ENCODE assay signal across 26 mouse cellular contexts in genomic region chr16:90395996-90396556, GRCm38 (mm10). TPM values are rescaled to one million over a fixed set of nuclear protein-coding genes. Genes with fewer than 3 reads are reported as not detected.
DNase-seq lines count a peak whose midpoint lies in the region; ATAC-seq and TF ChIP-seq lines count a peak whose summit lies in the region.
"Had no signal": no experiment of that assay in that cellular context is flagged by ENCODE, and none has a peak within 500 bp of the region (broad histone marks: within the 10 kb centered on the region; RNA-seq: fewer than 3 reads in every experiment).

No protein-coding gene starts in this region.

- 0 out of 2 replicates have a peak overlapping the region, but pooled peaks have one; percentile 12 for H3K27ac ChIP-seq in hindbrain, embryonic 10.5 days
- no peak overlapping the region for H3K27ac ChIP-seq in hindbrain, embryonic 11.5 days (ENCODE audit: low read depth, low read length)
- H3K27ac ChIP-seq in kidney, postnatal 0 days = peak overlapping the region; percentile 50
- H3K27ac ChIP-seq in kidney, embryonic 14.5 days (ENCODE audit: low read depth, low read length) = no peak overlapping the region
- 0 out of 2 replicates have a peak overlapping the region, but pooled peaks have one; percentile 28 for H3K27ac ChIP-seq in embryonic facial prominence, embryonic 13.5 days
- no peak overlapping the region for H3K27ac ChIP-seq in cerebellum, adult 2 months (ENCODE audit: insufficient read depth, low read length)
- H3K27ac ChIP-seq: forebrain, embryonic 15.5 days; hindbrain, embryonic 14.5 days; intestine, embryonic 15.5 days; limb, embryonic 12.5 days; liver, embryonic 13.5 days; midbrain, embryonic 10.5 days; stomach, embryonic 15.5 days had no signal

- peaks cover 6% of the 10 kb centered on the region for H3K9me3 ChIP-seq in hindbrain, embryonic 10.5 days
- no peaks in the 10 kb centered on the region; the same call in 1 of the 2 replicates for H3K9me3 ChIP-seq in hindbrain, embryonic 11.5 days (ENCODE audit: control insufficient read depth, low read length)
- no peaks in the 10 kb centered on the region for H3K9me3 ChIP-seq in kidney, postnatal 0 days (replicated peaks; ENCODE audit: low read length)
- no peaks in the 10 kb centered on the region for H3K9me3 ChIP-seq in kidney, embryonic 14.5 days (ENCODE audit: control insufficient read depth, low read length)
- H3K9me3 ChIP-seq in embryonic facial prominence, embryonic 13.5 days = no peaks in the 10 kb centered on the region
- H3K9me3 ChIP-seq: forebrain, embryonic 15.5 days; heart, embryonic 12.5 days; intestine, embryonic 15.5 days; liver, embryonic 13.5 days; stomach, embryonic 15.5 days had no signal

- H3K36me3 ChIP-seq in hindbrain, embryonic 10.5 days = peaks cover 67% of the 10 kb centered on the region
- H3K36me3 ChIP-seq in hindbrain, embryonic 11.5 days (ENCODE audit: control insufficient read depth, insufficient read depth, low read length) = 0 out of 2 replicates have a peak, but pooled peaks cover 5% of the 10 kb centered on the region
- 0 out of 2 replicates have a peak, but pooled peaks cover 8% of the 10 kb centered on the region for H3K36me3 ChIP-seq in kidney, postnatal 0 days (ENCODE audit: insufficient read depth, low read length)
- peaks cover 18% of the 10 kb centered on the region for H3K36me3 ChIP-seq in kidney, embryonic 14.5 days (ENCODE audit: control insufficient read depth, insufficient read depth, low read length)
- H3K36me3 ChIP-seq in embryonic facial prominence, embryonic 13.5 days = peaks cover 28% of the 10 kb centered on the region
- H3K36me3 ChIP-seq: G1E had no signal

- H3K27me3 ChIP-seq in hindbrain, embryonic 10.5 days (ENCODE audit: insufficient read depth, poor library complexity, severe bottlenecking) = no peaks in the 10 kb centered on the region
- H3K27me3 ChIP-seq in hindbrain, embryonic 11.5 days (ENCODE audit: control insufficient read depth, insufficient read depth, low read length) = no peaks in the 10 kb centered on the region
- H3K27me3 ChIP-seq in kidney, postnatal 0 days (ENCODE audit: insufficient read depth, low read length) = no peaks in the 10 kb centered on the region
- no peaks in the 10 kb centered on the region for H3K27me3 ChIP-seq in kidney, embryonic 14.5 days (ENCODE audit: control insufficient read depth, insufficient read depth, low read length)
- H3K27me3 ChIP-seq in embryonic facial prominence, embryonic 13.5 days = no peaks in the 10 kb centered on the region
- no peaks in the 10 kb centered on the region; the same call in 1 of the 2 replicates for H3K27me3 ChIP-seq in cerebellum, adult 2 months (ENCODE audit: control insufficient read depth, insufficient read depth, low read length)
- H3K27me3 ChIP-seq: forebrain, embryonic 15.5 days; heart, embryonic 12.5 days; intestine, embryonic 15.5 days; limb, embryonic 12.5 days; liver, embryonic 13.5 days; Patski; stomach, embryonic 15.5 days had no signal

- H3K4me3 ChIP-seq in hindbrain, embryonic 10.5 days = no peak overlapping the region
- no peak overlapping the region for H3K4me3 ChIP-seq in hindbrain, embryonic 11.5 days (ENCODE audit: low read depth, low read length)
- H3K4me3 ChIP-seq in kidney, postnatal 0 days (replicated peaks; ENCODE audit: low read depth, low read length) = no peak overlapping the region
- H3K4me3 ChIP-seq in kidney, embryonic 14.5 days (ENCODE audit: low read length) = no peak overlapping the region
- H3K4me3 ChIP-seq in embryonic facial prominence, embryonic 13.5 days = no peak overlapping the region
- H3K4me3 ChIP-seq in cerebellum, adult 2 months (replicated peaks; ENCODE audit: insufficient read depth, low read depth, low read length) = no peak overlapping the region
- H3K4me3 ChIP-seq: forebrain, embryonic 15.5 days; heart, embryonic 12.5 days; intestine, embryonic 15.5 days; limb, embryonic 12.5 days; liver, embryonic 13.5 days; midbrain, embryonic 10.5 days; stomach, embryonic 15.5 days had no signal

- DNase-seq in hindbrain, embryonic 10.5 days (ENCODE audit: low spot score) = no peak
- no peak for DNase-seq in hindbrain, embryonic 11.5 days (ENCODE audit: low spot score)
- DNase-seq in kidney, postnatal 0 days (ENCODE audit: low spot score) = no peak
- peak; percentile 31 for DNase-seq in 416B (ENCODE audit: low read depth)
- no peak for DNase-seq in cerebellum, adult 2 months
- no peak for DNase-seq in cerebellum, adult 18-20 months
- DNase-seq: cerebellum, adult 11-12 months; cerebellum, postnatal 25 days; embryo, embryonic 11 days; heart, postnatal 14 days; liver, embryonic 13.5 days; lung, embryonic 14.5 days; lung, postnatal 36 days; thymus, postnatal 4 days had no signal

- TF ChIP-seq POLR2A in cerebellum, adult 2 months (IDR thresholded peaks at IDR 0.05; ENCODE audit: borderline replicate concordance, insufficient read depth, low read length) = no peak

- no peak overlapping the region for H3K4me2 ChIP-seq in hindbrain, embryonic 11.5 days (replicated peaks; ENCODE audit: low read depth, low read length)
- H3K4me2 ChIP-seq in kidney, postnatal 0 days (ENCODE audit: low read length) = no peak overlapping the region
- no peak overlapping the region for H3K4me2 ChIP-seq in kidney, embryonic 14.5 days (replicated peaks; ENCODE audit: low read depth, low read length)
- no peak overlapping the region for H3K4me2 ChIP-seq in embryonic facial prominence, embryonic 13.5 days
- H3K4me2 ChIP-seq: forebrain, embryonic 15.5 days; heart, embryonic 12.5 days; hindbrain, embryonic 14.5 days; intestine, embryonic 15.5 days; limb, embryonic 12.5 days; liver, embryonic 13.5 days; lung, embryonic 14.5 days; stomach, embryonic 15.5 days had no signal

- no peak for ATAC-seq in hindbrain, embryonic 11.5 days (ENCODE audit: low FRiP score)
- ATAC-seq in kidney, postnatal 0 days (replicated peaks; ENCODE audit: low FRiP score, low read depth) = 0 out of 2 replicates have a peak, but pooled peaks have one; percentile 23
- ATAC-seq in kidney, embryonic 14.5 days (ENCODE audit: low FRiP score, low TSS enrichment) = no peak
- no peak for ATAC-seq in embryonic facial prominence, embryonic 13.5 days (ENCODE audit: insufficient number of reproducible peaks, insufficient read depth, low FRiP score, low TSS enrichment, low read depth)
- ATAC-seq: forebrain, embryonic 15.5 days; intestine, embryonic 15.5 days; midbrain, embryonic 16.5 days; Patski had no signal

- TF ChIP-seq CTCF in kidney, postnatal 0 days (IDR thresholded peaks at IDR 0.05; ENCODE audit: low read depth) = no peak
- no peak for TF ChIP-seq CTCF in cerebellum, adult 2 months (IDR thresholded peaks at IDR 0.05; ENCODE audit: borderline replicate concordance, insufficient read depth, low read depth, low read length)

- 79% methylated on average over 11 of the region's 11 CpGs for WGBS in hindbrain, embryonic 10.5 days
- WGBS in hindbrain, embryonic 11.5 days = 73% methylated on average over 11 of the region's 11 CpGs
- 42% methylated on average over 11 of the region's 11 CpGs for WGBS in kidney, postnatal 0 days
- WGBS in kidney, embryonic 14.5 days = 48% methylated on average over 11 of the region's 11 CpGs
- 68% methylated on average over 11 of the region's 11 CpGs for WGBS in embryonic facial prominence, embryonic 13.5 days
- WGBS in cerebellum, adult 2 months = 80% methylated on average over 11 of the region's 11 CpGs

- peaks cover 45% of the 10 kb centered on the region for H3K4me1 ChIP-seq in hindbrain, embryonic 10.5 days (replicated peaks)
- peaks cover 8% of the 10 kb centered on the region; the same call in 1 of the 2 replicates for H3K4me1 ChIP-seq in hindbrain, embryonic 11.5 days (replicated peaks; ENCODE audit: control insufficient read depth, insufficient read depth, low read length)
- peaks cover 15% of the 10 kb centered on the region for H3K4me1 ChIP-seq in kidney, postnatal 0 days (replicated peaks; ENCODE audit: insufficient read depth, low read length)
- peaks cover 18% of the 10 kb centered on the region for H3K4me1 ChIP-seq in kidney, embryonic 14.5 days (ENCODE audit: control insufficient read depth, insufficient read depth, low read length)
- peaks cover 57% of the 10 kb centered on the region for H3K4me1 ChIP-seq in embryonic facial prominence, embryonic 13.5 days
- no peaks in the 10 kb centered on the region; the same call in 1 of the 2 replicates for H3K4me1 ChIP-seq in cerebellum, adult 2 months (ENCODE audit: control insufficient read depth, insufficient read depth, low read length)

- H3K9ac ChIP-seq in hindbrain, embryonic 11.5 days (ENCODE audit: low read depth, low read length) = no peak overlapping the region
- no peak overlapping the region for H3K9ac ChIP-seq in kidney, postnatal 0 days (ENCODE audit: low read depth, low read length)
- no peak overlapping the region for H3K9ac ChIP-seq in kidney, embryonic 14.5 days (ENCODE audit: low read depth, low read length)
- no peak overlapping the region for H3K9ac ChIP-seq in embryonic facial prominence, embryonic 13.5 days
- H3K9ac ChIP-seq: forebrain, embryonic 15.5 days; heart, embryonic 12.5 days; hindbrain, embryonic 14.5 days; intestine, embryonic 15.5 days; limb, embryonic 12.5 days; liver, embryonic 13.5 days; lung, embryonic 14.5 days; stomach, embryonic 15.5 days had no signal

RNA-seq across cellular contexts. Expression of gene Hunk, which starts 10.3 kb away (rescaled TPM):
- polyA plus RNA-seq in hindbrain, embryonic 10.5 days (2016; fragmentation: Nextera tagmentation; extraction: Ambion mirVana) = 12.7 and 14.4 TPM in 2 replicates
- polyA plus RNA-seq in hindbrain, embryonic 11.5 days (2014; fragmentation: Nextera tagmentation; extraction: Ambion mirVana) = 11.0 and 13.1 TPM in 2 replicates
- 6.9 and 7.6 TPM in 2 replicates for polyA plus RNA-seq in kidney, postnatal 0 days (2015; fragmentation: Nextera tagmentation; extraction: Ambion mirVana)
- 10.3 and 16.6 TPM in 2 replicates for polyA plus RNA-seq in kidney, embryonic 14.5 days (2014; fragmentation: Nextera tagmentation; extraction: Ambion mirVana)
- 18.7 and 19.0 TPM in 2 replicates for polyA plus RNA-seq in embryonic facial prominence, embryonic 13.5 days (2015; fragmentation: Nextera tagmentation; extraction: Ambion mirVana)
- 12.6 and 12.8 TPM in 2 replicates for polyA plus RNA-seq in cerebellum, adult 2 months (2012; rRNA removed)
- polyA plus RNA-seq: G1E had no signal

Comparison
In these comparisons a context has a peak if more than half of its experiments do, and no peak if none do; other contexts are left out.
1. H3K27ac ChIP-seq: peak in hindbrain, embryonic 10.5 days (single experiment), kidney, postnatal 0 days (single experiment) and embryonic facial prominence, embryonic 13.5 days (single experiment); none in hindbrain, embryonic 11.5 days (single experiment), kidney, embryonic 14.5 days (single experiment) and cerebellum, adult 2 months (single experiment).